Mouse (Mus musculus) brain, embryonic 14.5 days (tissue): ENCODE results near the gene Ctbp2.

ENCODE experiments used
- CTCF ChIP-seq: fragments of 200-500 bp; IDR thresholded peaks from 2 replicates; pipeline ENCODE4 v1.5.1; 2012; ENCODE audit warnings: inconsistent platforms, mild to moderate bottlenecking, moderate library complexity, borderline replicate concordance; ENCODE audit not compliant: insufficient read depth, insufficient read length; ENCODE audit errors: extremely low read depth
- POLR2A ChIP-seq: fragments of 200-500 bp; IDR thresholded peaks from 2 replicates; pipeline ENCODE4 v1.6.1; 2012; ENCODE audit warnings: mild to moderate bottlenecking, inconsistent platforms, borderline replicate concordance; ENCODE audit not compliant: poor library complexity, insufficient read depth, insufficient read length, severe bottlenecking; ENCODE audit errors: extremely low read depth

DNA sequence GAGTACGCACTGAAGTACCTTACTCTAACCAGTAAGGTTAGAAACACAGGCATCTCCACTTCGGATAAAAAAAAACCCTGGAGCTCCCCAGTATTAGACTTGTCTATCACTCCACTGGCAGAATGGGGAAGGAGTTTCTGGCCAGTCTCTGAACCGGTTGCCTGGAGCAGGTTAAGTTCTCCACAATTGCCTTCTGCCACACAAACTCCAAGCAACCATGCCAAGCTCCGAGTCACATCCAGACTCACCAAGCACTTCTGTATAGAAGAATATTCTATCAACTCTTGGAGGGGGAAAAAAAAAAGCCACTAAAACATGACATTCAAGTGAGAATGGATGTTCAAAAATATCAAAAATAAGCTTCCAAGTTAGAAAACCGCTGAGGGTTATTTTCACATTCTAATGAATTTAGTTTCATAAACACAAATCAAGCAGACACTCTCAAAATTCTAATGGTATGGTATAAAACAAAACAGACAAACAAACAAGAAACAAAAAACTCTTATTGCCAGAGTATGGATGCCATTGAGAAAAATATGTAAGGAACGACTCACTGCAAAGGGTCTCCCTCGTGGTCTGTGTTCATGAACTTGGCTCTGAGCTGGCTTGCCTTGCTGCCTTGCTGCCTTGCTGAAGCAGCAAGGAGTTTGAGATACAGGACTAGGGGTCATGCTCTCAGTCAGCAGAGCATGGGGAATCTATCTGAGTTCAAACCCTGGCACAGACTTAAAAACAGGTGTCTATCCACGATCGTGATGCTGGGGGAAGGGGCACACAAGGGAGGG lies 29.3 kb downstream of the Ctbp2 start:
- TF ChIP-seq POLR2A (no peak), CTCF (no peak)
